Mouse (Mus musculus) urinary bladder, postnatal 14 days (tissue): ENCODE data around the gene Ddx19a.
A peak's percentile ranks its signal among the peaks of the same experiment; 100 is the strongest.
"Not testable (repeated sequence)": the region's sequence is repeated elsewhere in the genome, so short reads cannot be mapped to it uniquely, and the experiment has no call there.

Experiments used
- DNase-seq: peaks from one replicate; pipeline ENCODE4 v3.0.0; 2021; ENCODE audit warnings: low spot score

Gene Ddx19a

GRCm38 (mm10) chr8:110933272-110933671 is 64.3 kb downstream of the Ddx19a start:
- DNase-seq = no peak

- no peak for DNase-seq
These were observed 65.2 kb downstream of the Ddx19a start for GRCm38 (mm10) chr8:110932444-110932843.

- peak; percentile 56 for DNase-seq
These were observed 66.2 kb downstream of the Ddx19a start for GRCm38 (mm10) chr8:110931176-110931939.

- DNase-seq = not testable (repeated sequence)
These were observed 67.9 kb downstream of the Ddx19a start for GRCm38 (mm10) chr8:110929672-110930071.

GRCm38 (mm10) chr8:110929066-110929465 is 68.5 kb downstream of the Ddx19a start:
- no peak for DNase-seq

- DNase-seq = no peak
These were observed 69.2 kb downstream of the Ddx19a start for GRCm38 (mm10) chr8:110928435-110928834.

GRCm38 (mm10) chr8:110926690-110927089 is 70.9 kb downstream of the Ddx19a start:
- no peak for DNase-seq

GRCm38 (mm10) chr8:110925691-110926140 is 71.9 kb downstream of the Ddx19a start:
- DNase-seq = no peak
